Mouse (Mus musculus): Measurements from ENCODE around the gene Rab3a. TPM values are rescaled to one million over a fixed set of nuclear protein-coding genes. Genes with fewer than 3 reads are reported as not detected.

The Rab3a gene
- total and polyA plus RNA-seq, 3 experiments, result 4.6 to 11.4 (median 10.8) TPM

DNA sequence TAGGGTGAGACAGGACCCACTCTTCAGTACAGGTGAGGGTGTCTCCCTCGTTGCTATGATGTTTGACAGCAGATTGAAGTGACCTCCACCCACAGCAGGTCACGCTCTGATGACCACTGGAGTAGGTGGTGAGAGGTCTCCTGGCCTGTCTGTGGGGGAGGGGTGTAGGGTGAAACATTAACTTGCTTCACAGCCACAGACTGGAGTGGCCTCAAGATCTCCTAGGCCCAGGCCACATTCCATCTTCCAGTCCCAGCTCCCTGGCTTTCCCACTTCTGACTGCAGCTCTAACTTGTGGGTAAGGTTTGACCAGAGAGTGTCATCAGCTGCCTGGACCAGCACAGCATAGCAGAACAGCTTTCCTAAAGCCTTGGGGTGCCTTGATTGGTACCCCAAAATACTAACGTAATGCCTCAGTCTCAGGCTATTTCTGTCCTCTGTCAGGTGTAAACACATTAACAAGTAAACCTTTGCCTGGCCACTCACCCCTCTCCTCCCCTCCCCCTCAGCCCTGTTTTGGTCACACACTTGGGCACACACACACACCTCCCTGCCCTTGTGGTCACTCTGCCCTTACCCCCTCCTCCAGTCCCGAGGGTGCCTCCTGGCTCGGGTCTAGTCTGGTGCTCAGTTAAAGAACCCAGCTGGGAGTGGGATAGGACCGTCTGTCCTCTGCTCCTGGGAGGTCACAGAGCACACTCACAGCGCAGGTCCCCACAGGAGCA is 30.8 kb upstream of the Rab3a start, which contains the start of gene Pde4c:
Gene Pde4c, plus strand, starts transcription at position 235 of the 725 bp plus-strand sequence.
- no peaks in the 10 kb centered on the region for H3K9me3 ChIP-seq (replicated peaks)
- no peak for ATAC-seq (ENCODE audit: extremely low read depth, insufficient number of reproducible peaks, low FRiP score, poor library complexity, severe bottlenecking)
- TF ChIP-seq GATA1 (IDR thresholded peaks at IDR 0.05; ENCODE audit: borderline replicate concordance, low read length), result no peak
- TF ChIP-seq CTCF (IDR thresholded peaks at IDR 0.05; ENCODE audit: low read depth, low read length), result no peak
- no peak for TF ChIP-seq GATA2 (IDR thresholded peaks at IDR 0.05; ENCODE audit: borderline replicate concordance, low read depth, low read length)
- no peak for TF ChIP-seq POLR2AphosphoS5 (IDR thresholded peaks at IDR 0.05; ENCODE audit: insufficient replicate concordance, low read depth, low read length)
- TF ChIP-seq TAL1 (conservative IDR thresholded peaks at IDR 0.05; ENCODE audit: low read depth, low read length), result no peak
- peaks cover 52% of the 10 kb centered on the region for H3K27me3 ChIP-seq (ENCODE audit: insufficient read depth, low read length)
- no peaks in the 10 kb centered on the region for H3K36me3 ChIP-seq (replicated peaks)
- no peak for DNase-seq (ENCODE audit: low spot score)
- no peak within 1 kb of the TSS for H3K4me3 ChIP-seq (ENCODE audit: low read depth, low read length)
- H3K4me1 ChIP-seq (ENCODE audit: insufficient read depth, low read depth, low read length), result peaks cover 15% of the 10 kb centered on the region

DNA sequence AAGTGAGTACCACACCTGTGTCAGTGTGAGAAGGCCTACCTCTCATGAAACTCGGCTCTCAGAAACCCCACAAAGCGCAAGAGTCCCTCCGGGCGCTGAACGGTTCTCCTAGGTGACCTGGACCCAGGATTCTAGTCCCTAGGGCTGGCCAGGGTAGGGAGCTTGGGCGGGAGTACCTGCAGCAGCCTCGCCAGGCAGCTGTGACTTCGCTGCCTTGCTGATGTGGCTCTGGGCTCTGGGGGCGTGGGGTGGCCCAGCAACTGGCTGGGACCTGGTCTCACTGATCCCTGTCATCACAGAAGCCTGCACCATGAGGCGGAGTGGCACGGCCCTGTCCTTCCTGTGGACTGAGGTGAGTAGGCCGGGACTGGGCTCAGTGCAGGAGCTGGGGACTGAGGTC is 30.3 kb upstream of the Rab3a start:
- no peak for TF ChIP-seq TAL1 (conservative IDR thresholded peaks at IDR 0.05; ENCODE audit: low read depth, low read length)
- TF ChIP-seq POLR2AphosphoS5 (IDR thresholded peaks at IDR 0.05; ENCODE audit: insufficient replicate concordance, low read depth, low read length), result no peak
- TF ChIP-seq GATA1 (IDR thresholded peaks at IDR 0.05; ENCODE audit: borderline replicate concordance, low read length), result no peak
- no peaks in the 10 kb centered on the region for H3K9me3 ChIP-seq (replicated peaks)
- peaks cover 15% of the 10 kb centered on the region for H3K4me1 ChIP-seq (ENCODE audit: insufficient read depth, low read depth, low read length)
- ATAC-seq (ENCODE audit: extremely low read depth, insufficient number of reproducible peaks, low FRiP score, poor library complexity, severe bottlenecking) (no peak), DNase-seq (ENCODE audit: low spot score) (no peak)
- H3K36me3 ChIP-seq (replicated peaks), result no peaks in the 10 kb centered on the region
- H3K4me3 ChIP-seq (ENCODE audit: low read depth, low read length), result no peak overlapping the region
- H3K27me3 ChIP-seq (ENCODE audit: insufficient read depth, low read length), result peaks cover 57% of the 10 kb centered on the region

DNA sequence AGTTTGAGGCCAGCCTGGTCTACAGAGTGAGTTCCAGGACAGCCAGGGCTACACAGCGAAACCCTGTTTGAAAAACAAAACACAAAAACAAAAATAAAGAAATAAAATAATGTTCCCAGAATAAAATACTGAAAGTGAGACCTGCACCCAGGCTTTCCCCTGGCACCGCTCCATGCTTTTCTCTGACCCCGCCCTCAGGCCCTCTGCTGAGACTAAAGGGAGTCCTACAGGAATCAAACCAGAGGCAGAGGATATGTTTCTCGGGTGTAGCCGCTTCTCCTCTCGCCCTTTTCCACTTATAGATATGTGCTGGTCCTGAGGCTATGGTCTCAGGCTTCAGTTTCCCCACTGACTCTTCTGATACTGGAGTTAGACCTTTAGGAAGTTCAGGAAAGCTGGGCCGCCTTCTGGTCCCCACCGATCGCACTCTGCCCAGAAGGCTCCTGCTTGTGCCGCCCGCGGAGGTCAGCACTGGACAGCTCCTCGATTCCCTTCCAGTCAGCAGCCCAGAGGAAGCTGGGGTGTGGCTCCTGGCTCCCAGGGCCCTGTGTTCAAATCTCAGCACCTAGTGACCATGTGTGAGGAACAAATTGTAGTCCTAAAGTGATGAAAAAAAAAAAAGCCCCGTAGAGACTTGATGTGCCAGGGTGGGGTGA is 28.6 kb upstream of the Rab3a start:
- Histone ChIP-seq H3K36me3 (replicated peaks) (no peaks in the 10 kb centered on the region), H3K9me3 (replicated peaks) (no peaks in the 10 kb centered on the region), H3K27me3 (ENCODE audit: insufficient read depth, low read length) (peaks cover 65% of the 10 kb centered on the region), H3K4me3 (ENCODE audit: low read depth, low read length) (no peak overlapping the region), H3K4me1 (ENCODE audit: insufficient read depth, low read depth, low read length) (peaks cover 19% of the 10 kb centered on the region)
- TF ChIP-seq CTCF (IDR thresholded peaks at IDR 0.05; ENCODE audit: low read depth, low read length) (no peak), GATA1 (IDR thresholded peaks at IDR 0.05; ENCODE audit: borderline replicate concordance, low read length) (no peak), GATA2 (IDR thresholded peaks at IDR 0.05; ENCODE audit: borderline replicate concordance, low read depth, low read length) (no peak), POLR2AphosphoS5 (IDR thresholded peaks at IDR 0.05; ENCODE audit: insufficient replicate concordance, low read depth, low read length) (no peak), TAL1 (conservative IDR thresholded peaks at IDR 0.05; ENCODE audit: low read depth, low read length) (no peak)
- DNase-seq (ENCODE audit: low spot score) (no peak), ATAC-seq (ENCODE audit: extremely low read depth, insufficient number of reproducible peaks, low FRiP score, poor library complexity, severe bottlenecking) (no peak)

DNA sequence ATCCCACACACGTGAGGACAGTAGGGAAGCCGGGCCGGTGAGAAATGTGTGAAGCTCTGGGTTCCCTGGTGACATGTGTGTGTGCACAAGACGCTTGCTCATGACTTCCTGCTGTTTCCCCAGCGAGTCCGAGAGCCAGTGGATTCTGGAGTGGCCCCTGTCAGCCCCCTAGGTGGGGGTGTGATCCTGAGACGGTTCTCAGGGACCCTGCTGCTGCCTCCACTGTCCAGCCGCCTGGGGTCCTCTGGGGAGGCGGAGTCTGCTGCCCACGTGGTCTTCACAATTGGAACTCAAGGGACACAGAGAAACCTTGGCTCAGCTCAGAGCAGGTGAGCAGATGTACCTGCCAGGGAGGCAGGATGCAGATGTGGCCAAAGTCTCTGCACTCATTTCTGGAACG is 27.8 kb upstream of the Rab3a start:
- DNase-seq (ENCODE audit: low spot score), result no peak
- ATAC-seq (ENCODE audit: extremely low read depth, insufficient number of reproducible peaks, low FRiP score, poor library complexity, severe bottlenecking), result no peak
- Histone ChIP-seq H3K27me3 (ENCODE audit: insufficient read depth, low read length) (peaks cover 65% of the 10 kb centered on the region), H3K4me3 (ENCODE audit: low read depth, low read length) (no peak overlapping the region), H3K4me1 (ENCODE audit: insufficient read depth, low read depth, low read length) (peaks cover 19% of the 10 kb centered on the region), H3K9me3 (replicated peaks) (no peaks in the 10 kb centered on the region), H3K36me3 (replicated peaks) (no peaks in the 10 kb centered on the region)
- TF ChIP-seq GATA1 (IDR thresholded peaks at IDR 0.05; ENCODE audit: borderline replicate concordance, low read length) (no peak), CTCF (IDR thresholded peaks at IDR 0.05; ENCODE audit: low read depth, low read length) (no peak), POLR2AphosphoS5 (IDR thresholded peaks at IDR 0.05; ENCODE audit: insufficient replicate concordance, low read depth, low read length) (no peak), TAL1 (conservative IDR thresholded peaks at IDR 0.05; ENCODE audit: low read depth, low read length) (no peak), GATA2 (IDR thresholded peaks at IDR 0.05; ENCODE audit: borderline replicate concordance, low read depth, low read length) (no peak)

DNA sequence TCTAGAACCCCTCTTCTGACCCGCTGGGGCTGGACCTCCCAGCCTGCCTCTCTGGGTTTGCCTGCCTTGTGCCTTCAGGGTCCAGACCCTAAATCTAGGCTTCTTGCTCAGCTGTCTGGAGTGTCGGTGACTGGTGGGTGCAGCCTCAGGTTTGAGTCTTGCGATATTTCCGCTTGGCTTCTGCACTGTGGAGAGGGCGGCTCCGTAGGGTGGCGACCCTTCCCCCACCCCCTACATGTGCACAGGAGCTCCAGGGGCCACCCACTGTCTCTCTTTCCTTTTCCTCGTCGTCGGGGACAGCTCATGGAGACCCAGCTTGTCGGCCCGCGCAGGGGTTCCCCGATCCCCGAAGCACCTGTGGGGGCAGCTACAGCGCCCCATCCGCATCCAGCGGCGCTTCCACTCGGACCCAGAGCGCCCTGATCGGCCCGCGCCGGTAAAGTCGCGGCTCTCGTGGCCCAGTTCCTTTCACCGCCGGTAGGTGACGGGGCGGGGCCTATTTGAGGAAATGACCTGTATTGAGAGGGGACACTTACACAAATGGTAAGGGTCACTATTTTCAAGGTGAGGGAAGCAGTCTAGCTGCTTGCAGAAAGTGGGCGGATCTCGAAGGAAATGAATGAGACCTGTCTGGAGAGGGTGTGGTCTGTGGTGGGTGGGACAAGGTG is 24.5 kb upstream of the Rab3a start:
- no peaks in the 10 kb centered on the region for H3K36me3 ChIP-seq (replicated peaks)
- DNase-seq (ENCODE audit: low spot score), result no peak
- peaks cover 14% of the 10 kb centered on the region for H3K4me1 ChIP-seq (ENCODE audit: insufficient read depth, low read depth, low read length)
- peaks cover 59% of the 10 kb centered on the region for H3K27me3 ChIP-seq (ENCODE audit: insufficient read depth, low read length)
- H3K9me3 ChIP-seq (replicated peaks), result no peaks in the 10 kb centered on the region
- TF ChIP-seq GATA2 (IDR thresholded peaks at IDR 0.05; ENCODE audit: borderline replicate concordance, low read depth, low read length), result no peak
- TF ChIP-seq POLR2AphosphoS5 (IDR thresholded peaks at IDR 0.05; ENCODE audit: insufficient replicate concordance, low read depth, low read length), result no peak
- no peak for TF ChIP-seq GATA1 (IDR thresholded peaks at IDR 0.05; ENCODE audit: borderline replicate concordance, low read length)
- no peak for TF ChIP-seq TAL1 (conservative IDR thresholded peaks at IDR 0.05; ENCODE audit: low read depth, low read length)
- no peak for TF ChIP-seq CTCF (IDR thresholded peaks at IDR 0.05; ENCODE audit: low read depth, low read length)
- ATAC-seq (ENCODE audit: extremely low read depth, insufficient number of reproducible peaks, low FRiP score, poor library complexity, severe bottlenecking), result no peak
- H3K4me3 ChIP-seq (ENCODE audit: low read depth, low read length), result peak overlapping the region; percentile 55; the same call in 1 of the 2 replicates

DNA sequence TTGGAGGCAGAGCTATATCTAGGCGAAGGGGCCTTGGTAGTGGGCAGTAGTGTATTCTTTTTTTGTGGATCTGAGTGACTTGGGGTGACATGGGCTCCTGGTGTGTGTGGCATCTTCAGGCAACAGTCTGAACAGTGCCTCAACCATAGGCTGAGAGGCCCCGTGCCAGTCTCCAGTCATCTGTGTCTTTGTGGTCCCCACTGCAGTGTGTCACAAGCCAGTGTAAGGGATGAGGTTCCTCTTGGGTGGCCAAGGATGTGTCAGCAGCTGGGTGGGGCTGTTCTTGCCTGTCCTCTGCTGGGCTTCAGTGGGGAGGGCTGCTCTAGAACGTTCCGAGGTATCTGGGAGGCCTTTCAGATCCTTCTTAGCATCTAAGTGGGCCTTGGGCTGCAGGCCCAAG is 23.5 kb upstream of the Rab3a start:
- TF ChIP-seq GATA1 (IDR thresholded peaks at IDR 0.05; ENCODE audit: borderline replicate concordance, low read length), result no peak
- no peak for TF ChIP-seq GATA2 (IDR thresholded peaks at IDR 0.05; ENCODE audit: borderline replicate concordance, low read depth, low read length)
- no peak for TF ChIP-seq TAL1 (conservative IDR thresholded peaks at IDR 0.05; ENCODE audit: low read depth, low read length)
- TF ChIP-seq CTCF (IDR thresholded peaks at IDR 0.05; ENCODE audit: low read depth, low read length), result no peak
- no peak for TF ChIP-seq POLR2AphosphoS5 (IDR thresholded peaks at IDR 0.05; ENCODE audit: insufficient replicate concordance, low read depth, low read length)
- Histone ChIP-seq H3K36me3 (replicated peaks) (no peaks in the 10 kb centered on the region), H3K27me3 (ENCODE audit: insufficient read depth, low read length) (peaks cover 58% of the 10 kb centered on the region), H3K4me3 (ENCODE audit: low read depth, low read length) (no peak overlapping the region), H3K9me3 (replicated peaks) (no peaks in the 10 kb centered on the region), H3K4me1 (ENCODE audit: insufficient read depth, low read depth, low read length) (peaks cover 14% of the 10 kb centered on the region)
- ATAC-seq (ENCODE audit: extremely low read depth, insufficient number of reproducible peaks, low FRiP score, poor library complexity, severe bottlenecking) (no peak), DNase-seq (ENCODE audit: low spot score) (no peak)
